Mouse (Mus musculus) spleen, adult 18-20 months (tissue): ENCODE measurements at regions not wholly inside any gene's neighbourhood (a gene's known extent, or its start where the extent isn't known, plus 50 kb on each side); places are given as distances from the start of the nearest gene placed in this dataset.

Source experiments
- DNase-seq, 2 experiments: peaks; one replicate each; pipeline ENCODE4 v3.0.0; 2022; ENCODE audit warnings: mixed read lengths in 2 of 2

DNA sequence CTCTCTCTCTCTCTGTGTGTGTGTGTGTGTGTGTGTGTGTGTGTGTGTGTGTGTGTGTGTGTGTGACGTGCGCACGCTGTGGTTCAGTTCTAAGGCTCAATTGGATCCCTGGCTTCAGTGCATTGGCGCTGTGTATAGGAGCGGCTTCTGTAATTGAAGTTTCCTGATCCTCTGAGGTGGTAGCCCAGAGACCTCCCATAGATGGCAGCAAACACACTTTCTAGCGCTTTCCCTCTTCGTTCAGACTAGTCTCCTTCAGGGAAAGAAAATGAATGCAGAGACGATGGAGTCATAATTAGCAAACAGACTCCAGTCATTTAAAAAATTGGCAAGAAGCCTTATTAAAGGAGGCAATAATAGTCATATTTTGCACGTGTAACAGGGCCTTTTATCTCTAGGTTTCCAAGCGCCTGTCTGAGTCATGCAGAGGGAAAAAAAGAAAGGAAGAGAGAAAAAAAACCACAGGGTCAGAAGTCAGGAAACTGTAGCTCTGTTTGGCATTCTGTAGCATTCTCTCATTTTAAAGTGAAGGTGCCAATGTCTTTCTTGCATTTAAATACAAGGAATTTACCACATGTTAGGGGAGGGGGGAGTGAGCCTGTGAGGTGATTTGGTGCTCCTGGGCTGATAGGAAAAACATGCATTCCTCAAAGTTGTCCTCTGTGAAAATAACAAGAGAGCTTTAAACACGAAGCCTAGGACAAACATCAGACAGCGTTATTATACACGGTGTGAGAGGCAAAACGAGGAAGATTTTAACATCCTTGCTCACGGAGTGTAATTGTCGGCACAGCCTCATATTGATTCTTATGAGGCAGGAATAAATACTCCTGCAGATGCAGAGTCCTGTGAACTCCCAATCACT is 439.4 kb upstream of the Kif2a start:
- DNase-seq: no peak

DNA sequence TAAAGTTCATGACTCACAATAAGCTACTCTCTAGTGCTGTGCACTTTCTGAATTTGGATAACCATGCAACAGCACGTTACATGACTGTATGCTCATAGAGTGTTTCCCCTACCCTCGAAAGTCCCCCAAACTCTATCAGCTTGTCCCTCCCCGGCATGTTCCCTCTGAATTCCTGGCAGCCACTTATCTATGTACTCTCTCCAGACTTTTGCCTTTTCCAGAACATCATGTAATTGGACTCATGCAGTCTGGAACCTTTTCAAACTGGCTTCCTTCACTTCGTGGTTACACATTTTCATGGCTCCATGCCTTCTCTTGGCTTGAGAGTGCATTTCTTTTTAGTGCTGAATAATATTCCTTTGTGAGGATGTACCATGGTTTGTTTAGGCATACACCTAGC is 436.8 kb upstream of the Kif2a start:
- no peak for DNase-seq

DNA sequence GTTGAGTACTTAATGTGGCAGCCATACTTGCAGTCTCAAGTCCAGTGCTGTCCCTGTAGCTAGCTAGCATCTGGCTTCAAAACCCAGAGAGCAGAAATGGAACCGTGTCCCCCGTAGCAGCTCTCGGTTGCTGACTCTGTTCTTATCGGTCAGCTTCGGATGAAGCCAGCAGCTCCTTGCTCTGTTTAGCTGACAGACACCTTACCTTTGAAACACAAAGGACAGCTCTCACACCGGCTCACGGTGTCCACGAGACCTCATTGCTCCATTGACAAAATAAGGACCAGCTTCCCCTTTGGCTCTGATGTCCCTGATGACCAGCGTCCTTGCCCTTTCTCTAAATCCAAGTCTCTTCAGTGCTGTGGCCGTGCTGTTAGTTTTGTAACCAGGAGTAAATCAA is 435.3 kb upstream of the Kif2a start:
- DNase-seq: no peak

DNA sequence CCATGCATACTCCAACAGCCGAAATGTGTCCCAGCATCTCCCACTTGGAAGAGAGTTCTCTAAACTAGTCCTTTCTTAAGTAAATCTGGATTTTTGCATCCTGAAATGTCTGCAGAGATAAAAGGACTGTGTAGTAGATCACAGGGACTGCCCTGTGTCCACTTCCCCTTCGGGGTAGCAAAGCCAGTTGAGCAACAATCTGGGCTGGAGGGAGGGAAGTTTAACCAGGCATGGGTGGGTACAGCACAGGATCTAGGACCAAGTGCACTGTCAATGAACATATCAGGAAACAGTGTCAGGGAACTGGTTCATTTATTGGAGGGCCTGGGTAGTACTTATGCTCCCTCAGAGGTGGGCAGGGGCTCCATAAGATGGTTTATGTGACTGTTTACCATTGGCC is 434.5 kb upstream of the Kif2a start:
- DNase-seq: no peak

DNA sequence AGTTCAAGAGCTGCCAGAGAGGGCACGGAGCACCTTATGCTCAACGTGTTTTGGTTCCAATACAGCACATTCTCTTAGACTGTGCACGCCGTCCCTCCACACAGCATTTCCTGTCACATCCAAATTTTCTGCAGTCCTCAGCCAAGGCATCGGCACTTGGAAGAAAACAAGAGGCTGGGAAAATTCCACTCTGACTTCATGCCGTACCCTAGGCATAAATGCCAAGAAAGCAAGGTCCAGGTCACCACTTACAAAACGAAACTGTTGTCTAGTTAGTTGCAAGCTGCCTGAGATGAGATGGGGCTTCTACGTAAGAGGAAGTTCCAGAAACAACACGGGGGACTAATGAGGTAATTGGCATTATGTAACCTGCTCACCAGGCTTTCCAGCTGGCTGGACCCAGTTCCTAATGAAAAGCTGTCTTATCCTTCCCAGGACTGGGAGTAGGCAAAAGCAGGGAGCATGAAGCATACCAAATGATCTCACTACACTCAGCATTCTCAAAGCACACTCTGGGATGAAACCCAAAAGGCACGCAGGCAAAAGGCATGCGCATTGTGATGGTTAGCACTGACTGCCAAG is 427.8 kb upstream of the Kif2a start:
- DNase-seq: no peak

DNA sequence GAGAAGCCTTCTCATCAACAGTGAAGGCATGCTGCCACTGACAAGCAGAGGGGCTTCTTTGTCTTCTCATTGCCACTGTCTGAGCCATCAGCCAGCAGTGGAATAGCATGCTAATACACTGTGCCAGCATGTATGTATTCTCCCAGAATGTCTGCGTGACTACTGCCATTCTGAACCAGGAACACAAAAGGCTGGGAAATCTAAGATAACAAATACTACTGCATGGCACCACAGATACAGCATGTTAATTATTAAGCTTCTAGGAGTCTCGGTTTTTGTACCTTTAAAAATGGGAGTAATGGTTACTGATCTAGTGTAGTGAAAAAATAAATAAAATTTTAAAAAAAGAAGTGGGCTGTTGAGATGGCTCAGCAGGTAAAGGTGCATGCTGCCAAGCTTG is 425.9 kb upstream of the Kif2a start:
- DNase-seq: no peak

DNA sequence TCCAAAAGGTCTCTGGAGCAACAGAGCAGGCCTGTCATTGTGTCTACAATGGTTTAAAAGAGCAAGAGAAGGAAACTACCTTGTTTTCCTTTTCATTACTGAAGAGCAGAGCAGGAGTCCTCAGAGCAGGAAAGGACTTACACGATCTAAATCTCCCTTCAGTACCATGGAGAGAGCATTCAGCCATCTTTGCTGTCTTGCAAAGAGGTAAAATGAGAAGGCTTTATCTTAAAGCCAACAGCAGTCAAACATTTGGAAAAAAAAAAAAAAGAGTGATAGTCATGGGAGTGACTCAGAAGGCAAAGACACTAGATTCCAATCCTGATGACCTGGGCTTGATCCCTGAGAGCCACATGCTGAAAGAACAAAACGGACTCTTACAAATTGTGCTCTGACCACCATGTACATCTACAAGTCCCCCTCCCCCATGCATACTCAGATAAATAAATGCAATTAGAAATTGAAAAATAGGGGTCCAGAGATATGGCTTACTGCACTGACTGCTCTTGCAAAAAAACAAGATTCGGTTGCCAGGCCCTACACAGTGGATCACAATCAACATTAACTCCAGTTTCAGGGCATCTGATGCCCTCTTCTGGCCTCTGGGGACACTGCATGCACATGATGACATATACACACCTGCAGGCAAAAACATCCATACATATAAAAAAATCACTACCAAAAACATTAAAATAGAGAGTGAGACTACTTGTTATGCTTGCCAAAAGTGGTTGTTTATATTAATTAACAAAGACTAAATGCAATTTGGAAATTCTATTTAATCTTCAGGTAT is 397.6 kb upstream of the Kif2a start:
- DNase-seq: no peak

DNA sequence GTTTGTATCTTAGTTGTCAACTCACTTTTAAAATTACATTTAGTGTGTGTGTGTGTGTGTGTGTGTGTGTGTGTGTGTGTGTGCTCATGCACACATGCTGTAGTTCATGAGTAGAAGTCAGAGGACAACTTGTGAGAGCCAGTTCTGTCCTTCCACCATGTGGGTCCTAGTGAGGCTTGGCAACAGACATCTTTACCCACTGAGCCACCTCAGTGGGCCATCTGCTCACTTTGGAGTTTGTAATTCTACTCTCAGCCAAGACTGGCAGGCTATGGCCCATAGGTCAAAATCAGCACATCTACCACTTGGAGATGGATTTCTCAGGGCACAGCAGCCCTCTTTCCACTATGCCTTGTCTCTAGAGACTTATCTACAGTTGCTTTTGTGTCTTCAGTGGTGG is 388.3 kb upstream of the Kif2a start:
- DNase-seq: no peak

DNA sequence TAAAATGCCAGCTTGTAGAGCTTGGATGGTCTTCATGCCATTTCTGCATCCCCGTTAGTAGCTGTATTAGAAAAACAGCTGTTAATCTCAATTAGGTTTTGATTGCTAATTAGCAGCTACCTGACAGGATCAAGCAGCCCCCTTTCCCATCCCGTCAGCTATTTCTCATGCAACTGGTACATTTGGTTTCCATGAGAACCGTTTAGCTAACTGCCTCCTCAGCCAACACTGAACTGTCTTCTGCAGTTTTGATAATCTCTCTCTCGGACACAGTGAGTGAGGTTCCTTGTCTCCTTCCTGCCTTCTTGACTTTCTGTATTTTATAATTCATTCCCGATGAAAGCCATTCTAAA is 385.7 kb upstream of the Kif2a start:
- no peak for DNase-seq

DNA sequence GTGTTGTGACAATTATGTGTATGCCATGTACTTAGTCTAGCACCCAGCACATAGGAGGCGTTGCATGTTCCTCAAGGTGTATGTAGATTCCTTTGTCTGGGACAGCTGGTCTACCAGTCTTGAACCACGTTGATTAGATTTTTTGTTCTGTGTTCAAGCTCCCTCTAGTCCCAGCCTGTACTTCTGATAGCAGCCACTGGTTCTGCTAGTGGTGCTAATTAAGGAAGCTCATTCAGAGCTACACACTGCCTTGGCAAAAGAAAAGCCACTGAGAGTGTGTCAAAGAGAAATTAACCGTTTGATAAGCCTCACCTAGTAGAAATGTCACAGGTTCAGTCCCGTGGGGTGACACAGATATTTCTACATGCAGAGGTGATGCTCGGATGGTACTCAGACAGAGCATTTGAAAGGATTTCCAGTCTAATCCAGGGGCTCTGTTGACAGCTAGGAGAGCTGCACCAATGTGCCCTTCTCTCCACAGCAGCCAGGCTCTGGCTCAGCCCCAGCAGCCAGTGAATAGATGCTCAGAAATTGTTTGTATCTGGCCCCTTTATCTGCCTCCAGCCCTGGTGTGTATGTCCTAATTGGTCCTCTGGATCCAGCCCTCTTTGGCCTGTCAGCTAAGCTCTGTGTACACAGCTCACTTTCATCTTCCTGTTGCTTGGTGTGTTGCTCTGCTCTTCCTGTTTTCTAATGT is 385.2 kb upstream of the Kif2a start:
- DNase-seq: no peak

DNA sequence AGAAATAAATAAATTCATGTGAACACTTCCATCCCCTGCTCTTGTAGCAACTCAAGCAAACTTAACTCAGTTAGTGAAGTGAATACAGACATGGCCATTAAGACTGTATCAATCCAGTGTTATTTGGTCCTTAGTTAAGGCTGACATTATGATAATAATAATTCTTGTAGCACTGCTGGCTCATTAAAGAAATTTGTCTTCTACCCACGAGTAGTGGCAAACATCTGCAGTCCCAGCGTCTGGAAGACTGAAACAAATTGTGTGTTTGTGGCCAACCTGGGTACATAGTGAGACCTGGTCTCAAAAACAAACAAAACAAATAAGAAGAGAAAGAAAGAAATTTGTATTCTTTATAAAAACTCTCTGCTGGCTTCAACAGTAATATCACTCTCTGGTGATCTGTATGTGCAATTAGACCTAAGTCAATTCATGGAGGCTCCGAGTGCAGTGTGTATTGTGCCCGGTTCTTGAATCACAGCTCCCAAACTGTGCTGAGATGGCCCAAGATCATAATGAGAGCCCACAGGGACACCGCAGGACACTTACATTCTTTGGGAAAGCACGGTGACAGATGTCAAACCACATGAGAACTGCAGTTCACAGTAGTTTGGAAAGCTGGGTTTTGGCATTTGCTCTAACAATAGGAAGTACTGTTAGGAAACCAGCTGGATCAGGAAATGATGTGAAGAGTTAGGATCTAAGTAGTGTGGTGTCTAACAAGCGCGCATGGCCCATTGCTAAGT is 376.9 kb upstream of the Kif2a start:
- DNase-seq: no peak

DNA sequence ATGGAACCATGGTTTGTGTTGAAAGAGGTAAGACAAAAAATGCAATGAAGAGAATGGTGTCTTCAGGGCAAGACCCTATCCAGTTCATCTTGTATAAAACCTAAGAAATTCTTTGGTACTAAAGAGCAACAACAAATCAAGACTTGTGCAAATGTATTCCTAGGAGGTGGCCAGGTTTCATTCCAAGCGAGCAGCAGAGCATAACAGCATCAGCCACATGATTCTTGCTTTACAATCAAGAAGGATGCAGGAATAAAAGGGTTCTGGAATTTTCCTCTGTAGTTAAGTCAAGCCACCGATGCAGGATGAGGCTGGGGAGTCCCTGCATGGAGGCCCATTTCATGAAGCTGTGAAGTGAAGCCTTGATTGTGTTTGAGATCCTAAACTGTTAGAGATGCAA is 374.1 kb upstream of the Kif2a start:
- no peak for DNase-seq

DNA sequence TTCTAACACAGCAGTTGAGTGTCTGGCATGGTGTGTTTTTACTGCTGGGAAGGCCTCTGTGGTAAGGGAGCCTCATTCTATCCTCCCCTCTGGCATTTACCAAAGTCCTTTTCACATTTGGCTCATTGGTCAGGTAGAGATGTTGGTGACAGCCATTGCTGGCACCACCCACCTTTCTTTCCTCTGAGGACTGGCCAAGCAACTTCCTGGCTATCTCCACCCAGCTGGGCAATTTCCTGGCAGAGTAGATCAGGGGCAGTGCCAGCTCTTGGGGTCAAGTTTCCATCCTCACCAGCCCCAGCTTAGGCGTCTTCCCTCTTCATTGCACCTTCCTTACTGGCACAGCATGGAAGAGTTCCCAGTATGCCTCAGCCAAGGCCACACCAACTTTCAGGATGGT is 372.5 kb upstream of the Kif2a start:
- no peak for DNase-seq

DNA sequence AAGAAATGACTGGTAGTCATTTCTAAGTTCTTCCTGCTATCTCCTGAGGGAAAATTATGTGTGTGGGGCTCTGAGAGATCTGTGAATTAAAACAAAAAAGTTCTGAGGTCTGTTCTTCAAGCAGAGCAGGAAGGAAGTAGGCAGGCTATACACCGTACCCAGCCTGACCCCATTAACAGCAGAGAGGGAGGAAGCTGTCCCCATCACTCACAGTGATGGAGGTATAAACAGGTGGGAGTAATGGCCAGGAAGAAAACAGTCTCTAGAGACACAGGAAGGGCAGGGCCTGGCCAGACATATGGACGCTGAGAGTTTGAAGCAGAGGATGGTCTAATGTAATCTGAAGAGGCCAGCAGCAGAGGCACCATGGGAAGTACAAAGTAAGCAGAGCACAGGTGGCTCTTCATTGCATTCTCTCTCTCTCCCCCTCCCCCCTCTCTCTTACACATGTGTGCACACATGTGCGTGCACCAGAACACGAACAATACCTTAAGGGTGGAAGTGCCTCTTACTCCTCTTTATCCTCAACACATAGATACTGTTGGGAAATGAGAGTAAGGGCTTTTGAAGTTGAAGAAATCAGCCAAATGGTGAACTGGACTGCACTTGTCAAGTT is 367.7 kb upstream of the Kif2a start:
- no peak for DNase-seq

DNA sequence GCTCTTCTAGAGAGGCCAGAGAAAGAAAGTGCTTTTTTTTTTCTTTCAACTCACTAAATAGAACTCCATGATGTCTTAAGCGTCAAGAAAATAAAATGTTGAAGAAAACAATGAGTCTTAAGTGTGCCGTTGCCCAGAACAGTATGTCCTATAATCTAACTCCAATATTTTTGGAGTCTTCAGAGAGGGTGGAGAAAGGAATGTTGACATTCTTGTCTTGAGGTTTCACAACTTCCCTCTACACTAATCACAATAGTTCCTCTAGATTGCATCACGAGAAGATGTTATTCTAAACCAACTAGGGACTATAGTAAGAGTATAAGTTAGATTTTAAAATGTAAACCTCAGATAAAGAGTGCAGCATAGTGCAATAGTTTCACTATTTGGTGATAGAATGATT is 367.1 kb upstream of the Kif2a start:
- DNase-seq: no peak

DNA sequence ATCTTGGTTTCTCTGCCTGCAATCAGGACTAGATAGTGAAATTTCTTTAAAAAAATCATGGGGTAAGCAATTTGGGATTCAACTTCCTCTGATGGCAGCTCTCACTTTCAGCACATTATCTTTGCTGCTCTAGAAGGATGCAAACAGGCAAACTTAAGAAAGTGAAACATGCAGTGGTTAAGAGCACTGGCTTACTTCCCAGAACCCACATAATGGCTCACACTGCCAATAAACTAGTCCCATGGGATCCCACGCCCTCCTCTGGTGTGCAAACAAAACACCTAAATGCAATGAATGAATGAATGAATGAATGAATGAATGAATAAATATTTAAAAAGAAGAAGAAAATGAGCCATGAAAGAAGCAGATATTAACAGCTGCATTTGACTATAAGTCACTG is 356.1 kb upstream of the Kif2a start:
- DNase-seq: no peak

DNA sequence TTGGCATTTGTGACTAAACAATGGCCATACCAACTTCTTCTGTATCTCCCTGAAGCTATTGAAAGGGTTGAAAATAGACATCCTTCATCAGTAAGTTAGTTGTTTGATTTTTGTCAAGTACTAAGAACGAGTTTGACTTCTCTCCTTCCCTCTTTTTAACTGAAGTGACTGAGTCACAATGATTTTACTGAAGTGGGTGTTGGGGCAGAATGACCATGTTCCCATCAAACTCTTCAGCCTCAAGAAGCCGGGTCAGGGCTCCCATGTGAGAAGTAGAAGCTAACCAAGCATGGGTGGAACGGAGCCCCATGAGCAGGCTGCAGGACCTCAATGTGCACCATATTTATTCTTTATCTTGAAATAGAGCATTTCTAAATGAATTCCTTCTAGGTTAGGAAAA is 350.7 kb upstream of the Kif2a start:
- DNase-seq: no peak

DNA sequence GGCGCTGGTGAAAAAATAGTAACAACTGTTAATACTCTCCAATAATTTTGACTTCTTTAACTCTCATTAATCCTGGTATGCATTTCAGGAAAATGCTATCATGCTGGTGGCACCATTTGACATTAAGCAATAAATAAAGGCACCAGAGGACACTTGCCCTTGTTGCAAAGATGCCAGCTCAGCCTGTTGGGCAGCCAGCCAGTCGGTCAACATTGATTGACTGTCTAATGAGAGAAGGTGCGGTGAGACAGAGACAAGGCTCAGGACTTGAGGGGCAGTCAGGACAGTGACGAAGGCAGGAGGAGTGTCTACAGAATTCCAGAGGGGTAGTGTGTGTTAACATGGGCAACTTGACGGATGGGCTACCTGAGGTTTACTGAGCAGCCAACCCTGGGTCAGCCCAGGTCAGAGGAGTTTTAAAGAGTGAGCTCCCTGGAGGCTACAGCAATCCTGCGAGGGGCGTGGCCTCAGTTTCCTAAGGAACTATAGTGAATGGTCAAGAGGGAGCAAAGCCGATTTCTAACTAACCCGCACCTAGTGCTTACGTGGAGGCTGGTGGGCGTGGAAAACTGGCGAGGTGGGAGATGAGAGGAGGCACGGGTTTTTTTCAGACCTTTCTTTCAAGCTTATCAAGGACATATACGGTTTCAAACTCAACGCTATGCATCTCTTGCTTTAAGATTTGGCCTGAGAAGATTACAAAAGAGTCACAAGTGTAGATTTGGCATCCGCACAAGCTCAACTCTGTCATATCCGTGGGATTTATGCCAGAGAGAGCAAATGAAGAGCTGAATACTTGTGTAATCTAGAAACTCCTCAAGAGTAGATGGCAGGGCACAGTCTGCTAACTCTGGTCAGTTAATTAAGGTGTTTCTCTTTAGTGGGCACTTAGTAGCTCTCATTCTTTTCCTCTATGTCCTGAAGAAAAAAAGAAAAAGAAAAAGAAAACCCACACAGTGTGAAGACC is 350.0 kb upstream of the Kif2a start:
- no peak for DNase-seq

DNA sequence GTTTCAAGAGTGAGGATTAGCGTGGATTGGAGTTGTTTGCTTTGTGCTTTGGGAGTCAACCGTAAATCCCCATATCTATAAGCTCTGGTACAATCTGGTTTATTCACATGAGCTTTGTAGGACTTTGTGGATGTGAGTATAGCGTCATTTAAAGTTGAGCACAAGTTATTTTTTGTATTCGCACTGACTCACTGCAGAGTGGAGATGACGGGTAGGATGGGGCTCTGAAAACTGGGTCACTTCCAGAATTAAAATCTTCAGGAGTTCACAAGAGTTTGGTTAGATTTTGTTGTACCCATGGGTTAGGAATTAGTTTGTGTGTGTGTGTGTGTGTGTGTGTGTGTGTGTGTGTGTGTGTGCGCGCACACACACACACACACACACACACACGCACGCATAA is 345.7 kb upstream of the Kif2a start:
- DNase-seq: no peak

DNA sequence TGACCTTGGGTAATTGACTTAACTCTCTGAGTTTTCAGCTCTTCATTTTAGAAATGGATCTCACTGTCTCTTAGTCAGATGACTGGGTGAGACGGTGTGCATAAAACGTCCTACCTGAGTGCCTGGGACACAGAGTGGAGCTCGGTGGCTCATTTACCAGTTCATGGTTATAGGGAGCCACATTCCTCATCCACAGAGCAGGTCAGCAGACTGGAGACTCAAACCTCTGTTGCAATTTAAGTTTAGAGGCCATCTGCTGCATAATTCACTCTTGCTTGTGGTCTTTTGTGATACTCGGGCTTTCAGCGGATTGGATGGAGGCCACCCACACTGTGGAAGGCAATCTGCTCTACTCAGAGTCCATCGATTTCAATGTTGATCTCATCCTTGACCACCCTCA is 343.8 kb upstream of the Kif2a start:
- no peak for DNase-seq

DNA sequence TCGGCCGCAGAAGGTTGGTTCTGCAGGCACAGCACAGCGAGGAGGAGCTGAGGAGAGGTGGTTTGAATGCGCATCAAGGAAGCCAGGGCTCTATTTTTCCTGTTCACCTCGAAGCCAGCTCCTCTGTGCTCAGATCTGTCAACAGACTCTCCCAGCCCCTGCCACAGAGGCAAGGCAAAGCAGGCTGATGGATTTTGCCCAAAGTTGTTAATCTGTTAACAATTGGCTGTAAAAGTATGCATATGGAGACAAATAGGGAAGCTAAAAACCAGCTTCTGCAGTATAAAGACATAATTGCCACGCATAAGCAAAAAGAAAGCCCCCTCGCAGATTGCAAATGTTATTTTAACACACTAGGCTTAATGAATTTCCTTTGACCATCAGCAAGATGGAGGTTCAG is 343.3 kb upstream of the Kif2a start:
- DNase-seq: no peak
